Mouse (Mus musculus): Measurements from ENCODE around the gene Keap1. TPM values are rescaled to one million over a fixed set of nuclear protein-coding genes. Genes with fewer than 3 reads are reported as not detected.

The Keap1 gene
- 55.4 and 78.4 TPM in 2 replicates for polyA plus RNA-seq (2012; rRNA removed)

DNA sequence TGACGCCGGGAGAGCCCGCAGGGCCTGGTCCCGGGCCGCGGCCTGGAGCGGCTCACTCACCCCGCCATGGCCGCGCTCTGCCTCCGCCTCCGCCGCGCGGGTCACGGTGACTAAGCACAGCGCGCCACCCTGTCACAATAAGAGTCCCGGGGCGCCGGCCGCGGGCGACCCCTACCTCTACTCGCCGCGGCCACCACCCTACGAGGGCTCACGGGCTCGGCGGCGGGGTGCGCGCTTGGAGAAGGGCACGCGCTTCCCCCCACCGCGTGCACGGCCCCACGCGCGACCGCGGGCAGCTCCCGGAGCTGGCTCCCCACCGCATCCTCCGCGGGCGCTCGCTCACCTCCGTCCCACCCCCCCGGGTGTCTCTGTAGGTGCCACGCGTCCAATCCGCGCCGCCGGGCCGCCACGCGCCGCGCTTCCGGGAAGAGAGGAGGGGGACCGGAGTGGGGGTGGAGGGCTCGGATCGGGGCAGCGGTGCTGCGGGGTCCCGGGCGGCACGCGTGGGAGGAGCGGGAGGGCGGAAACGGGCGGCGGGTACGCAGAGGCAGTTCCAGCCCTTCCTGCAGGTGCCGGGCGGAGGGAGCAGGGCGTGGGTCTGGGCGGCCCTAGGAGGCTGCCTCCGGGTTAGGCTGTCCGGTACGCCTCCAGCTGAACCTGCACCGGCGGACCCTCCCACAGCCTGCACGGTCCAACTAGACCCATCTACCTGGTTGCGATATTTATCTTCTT is at the start of gene Keap1:
Keap1 (minus strand) TSS at position 629 of the 732 bp plus-strand sequence.
- no peak for TF ChIP-seq CTCF (IDR thresholded peaks at IDR 0.05; ENCODE audit: extremely low read depth, insufficient read depth, insufficient read length, insufficient replicate concordance)
- TF ChIP-seq POLR2A (IDR thresholded peaks at IDR 0.05; ENCODE audit: low read depth, low read length): peak; percentile 33
- peak within 1 kb of the TSS; percentile 82 for H3K4me3 ChIP-seq (ENCODE audit: extremely low read depth, insufficient read depth, insufficient read length)
- peaks cover 1% of the 10 kb centered on the region; the same call in 1 of the 2 replicates for H3K27me3 ChIP-seq (ENCODE audit: control insufficient read depth, insufficient read depth, low read length)
- under 1% methylated on average over 87 of the region's 90 CpGs for WGBS
- peak in 1 of 2 experiments; percentile 78 for DNase-seq (ENCODE audit: low read depth in 1 of 2, low spot score in 2 of 2)
- peaks cover under 1% of the 10 kb centered on the region; the same call in 1 of the 2 replicates for H3K36me3 ChIP-seq (ENCODE audit: control insufficient read depth, insufficient read depth, low read length)
- H3K27ac ChIP-seq (ENCODE audit: insufficient read depth, low read length): peak within 1 kb of the TSS; percentile 95
- peaks cover 15% of the 10 kb centered on the region for H3K4me1 ChIP-seq (ENCODE audit: control insufficient read depth, insufficient read depth, insufficient read length)

DNA sequence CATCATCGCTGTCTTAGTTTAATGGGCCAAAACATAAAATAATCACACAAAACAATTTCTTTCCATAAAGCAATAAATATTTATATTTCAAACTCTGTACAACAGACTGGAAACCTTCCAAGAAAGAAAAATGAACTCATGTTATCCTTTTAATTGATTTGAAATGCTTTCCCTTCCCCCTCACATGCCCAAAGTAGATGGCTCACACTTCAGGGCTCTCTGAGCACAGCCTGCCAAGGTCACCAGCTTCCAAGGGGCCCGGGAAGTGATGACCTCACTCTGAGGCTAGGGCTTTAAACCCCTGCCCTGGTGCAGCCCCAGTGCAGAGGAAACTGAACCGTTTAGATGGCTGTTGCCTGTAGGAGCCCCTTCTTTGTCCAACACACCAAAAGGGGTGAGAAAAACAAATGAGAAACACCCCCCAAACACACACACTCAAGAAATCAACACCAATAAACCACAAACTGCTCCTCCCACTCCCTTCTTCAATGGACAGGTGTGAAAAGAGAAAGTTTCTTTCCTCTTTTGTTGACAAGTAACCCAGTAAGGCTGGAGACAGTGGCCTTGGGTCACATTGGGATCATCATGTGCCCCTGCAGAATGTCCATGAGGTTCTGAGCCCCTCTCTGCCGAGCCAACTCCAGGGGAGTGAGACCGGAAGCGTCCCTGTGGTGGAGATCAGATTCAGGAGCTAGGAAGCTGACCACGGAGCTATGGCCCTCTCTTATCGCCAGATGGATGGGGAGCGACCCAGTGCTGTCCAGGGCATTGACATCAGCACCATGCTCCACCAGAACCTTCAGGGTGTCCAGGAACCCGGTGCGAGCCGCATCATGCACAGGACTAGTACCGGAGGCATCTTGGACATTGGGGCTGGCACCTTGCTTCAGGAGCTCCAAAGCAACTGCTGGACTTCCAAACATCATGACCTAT is 49.5 kb upstream of the Keap1 start:
- WGBS: 59% methylated on average over 13 of the region's 13 CpGs

DNA sequence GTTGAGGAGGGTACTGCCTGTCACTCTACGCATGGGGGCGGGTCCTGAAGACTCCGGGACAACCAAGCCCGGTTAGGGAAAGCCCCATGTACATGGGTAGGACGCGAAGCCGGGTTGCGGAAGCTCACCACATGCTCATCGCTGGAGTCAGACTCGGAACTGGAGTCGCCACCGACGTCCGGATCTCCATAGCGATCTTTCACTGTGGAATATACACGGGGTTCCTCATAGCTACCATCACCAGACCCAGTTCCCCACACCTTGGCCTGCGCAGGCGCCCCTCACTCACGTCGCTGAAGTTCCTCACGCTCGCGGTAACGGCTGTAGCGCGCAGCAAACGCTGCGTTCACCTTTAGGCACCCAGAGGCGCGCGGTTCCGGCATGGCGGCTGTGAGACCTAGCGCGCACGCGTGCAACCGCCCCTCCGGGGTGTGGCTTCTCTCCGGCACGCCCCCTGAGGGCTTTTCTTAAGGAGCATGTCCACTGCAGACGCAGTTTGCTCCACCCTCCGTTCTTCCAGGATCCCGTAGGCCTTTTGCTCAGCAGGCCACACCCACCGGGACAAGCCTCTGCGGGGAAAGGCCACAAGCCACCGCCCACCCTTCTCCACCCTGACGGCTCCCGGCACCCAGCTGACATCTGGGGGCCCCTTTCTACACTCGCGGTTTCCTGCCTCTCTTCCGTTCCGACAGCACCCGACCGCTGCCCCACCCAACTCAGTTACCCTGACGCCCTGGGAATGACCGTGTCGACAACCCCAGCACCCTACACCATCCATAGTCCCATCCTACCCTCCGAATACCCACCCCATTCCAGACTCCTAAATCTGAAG is 48.6 kb upstream of the Keap1 start, which contains the start of gene Kri1:
Kri1 (minus strand) TSS at position 399 of the 832 bp plus-strand sequence.
- WGBS: under 1% methylated on average over 59 of the region's 59 CpGs
- H3K27me3 ChIP-seq (ENCODE audit: control insufficient read depth, insufficient read depth, low read length): no peaks in the 10 kb centered on the region
- H3K36me3 ChIP-seq (ENCODE audit: control insufficient read depth, insufficient read depth, low read length): peaks cover 18% of the 10 kb centered on the region
- peak; percentile 94 to 95 for DNase-seq (ENCODE audit: low read depth in 1 of 2, low spot score in 2 of 2)
- no peak for TF ChIP-seq CTCF (IDR thresholded peaks at IDR 0.05; ENCODE audit: extremely low read depth, insufficient read depth, insufficient read length, insufficient replicate concordance)
- TF ChIP-seq POLR2A (IDR thresholded peaks at IDR 0.05; ENCODE audit: low read depth, low read length): peak; percentile 86
- H3K4me3 ChIP-seq (ENCODE audit: extremely low read depth, insufficient read depth, insufficient read length): peak within 1 kb of the TSS; percentile 90
- peaks cover 10% of the 10 kb centered on the region; the same call in 1 of the 2 replicates for H3K4me1 ChIP-seq (ENCODE audit: control insufficient read depth, insufficient read depth, insufficient read length)
- H3K27ac ChIP-seq (ENCODE audit: insufficient read depth, low read length): peak within 1 kb of the TSS; percentile 94

More for the DNA sequence above, 49.5 kb upstream of the Keap1 start:
- peak overlapping the region; percentile 90 for H3K4me3 ChIP-seq (ENCODE audit: extremely low read depth, insufficient read depth, insufficient read length)
- H3K27me3 ChIP-seq (ENCODE audit: control insufficient read depth, insufficient read depth, low read length): no peaks in the 10 kb centered on the region
- DNase-seq (ENCODE audit: low read depth in 1 of 2, low spot score in 2 of 2): peak; percentile 37 to 39
- peaks cover 15% of the 10 kb centered on the region for H3K36me3 ChIP-seq (ENCODE audit: control insufficient read depth, insufficient read depth, low read length)
- no peak for TF ChIP-seq CTCF (IDR thresholded peaks at IDR 0.05; ENCODE audit: extremely low read depth, insufficient read depth, insufficient read length, insufficient replicate concordance)
- TF ChIP-seq POLR2A (IDR thresholded peaks at IDR 0.05; ENCODE audit: low read depth, low read length): no peak
- H3K27ac ChIP-seq (ENCODE audit: insufficient read depth, low read length): peak overlapping the region; percentile 94
- peaks cover 10% of the 10 kb centered on the region; the same call in 1 of the 2 replicates for H3K4me1 ChIP-seq (ENCODE audit: control insufficient read depth, insufficient read depth, insufficient read length)

DNA sequence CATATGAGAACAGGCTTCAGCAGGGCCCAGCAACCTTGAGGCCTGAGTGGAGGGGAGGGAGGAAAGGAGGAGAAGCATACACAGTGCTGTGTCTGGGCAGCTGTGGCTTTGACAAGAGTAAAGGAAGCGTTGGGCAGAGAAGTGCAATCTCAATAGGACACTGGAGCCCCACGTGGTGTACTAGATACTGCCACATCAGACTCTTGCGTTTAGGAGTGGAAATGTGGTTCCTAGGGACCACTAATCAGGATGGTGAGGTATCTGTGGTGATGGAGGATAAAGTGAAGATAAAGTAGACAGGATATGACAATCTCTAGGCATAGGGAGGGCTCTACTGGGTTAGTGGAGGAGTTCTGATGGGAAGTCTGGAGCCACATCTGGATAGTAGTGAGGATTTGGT is 47.6 kb upstream of the Keap1 start:
- H3K36me3 ChIP-seq (ENCODE audit: control insufficient read depth, insufficient read depth, low read length): peaks cover 22% of the 10 kb centered on the region
- no peak overlapping the region; the same call in 1 of the 2 replicates for H3K4me3 ChIP-seq (ENCODE audit: extremely low read depth, insufficient read depth, insufficient read length)
- no peaks in the 10 kb centered on the region for H3K27me3 ChIP-seq (ENCODE audit: control insufficient read depth, insufficient read depth, low read length)
- no peak overlapping the region for H3K27ac ChIP-seq (ENCODE audit: insufficient read depth, low read length)
- WGBS: 5% methylated on average over 3 of the region's 3 CpGs
- DNase-seq (ENCODE audit: low read depth in 1 of 2, low spot score in 2 of 2): no peak
- H3K4me1 ChIP-seq (ENCODE audit: control insufficient read depth, insufficient read depth, insufficient read length): peaks cover 10% of the 10 kb centered on the region; the same call in 1 of the 2 replicates
- no peak for TF ChIP-seq CTCF (IDR thresholded peaks at IDR 0.05; ENCODE audit: extremely low read depth, insufficient read depth, insufficient read length, insufficient replicate concordance)
- no peak for TF ChIP-seq POLR2A (IDR thresholded peaks at IDR 0.05; ENCODE audit: low read depth, low read length)

DNA sequence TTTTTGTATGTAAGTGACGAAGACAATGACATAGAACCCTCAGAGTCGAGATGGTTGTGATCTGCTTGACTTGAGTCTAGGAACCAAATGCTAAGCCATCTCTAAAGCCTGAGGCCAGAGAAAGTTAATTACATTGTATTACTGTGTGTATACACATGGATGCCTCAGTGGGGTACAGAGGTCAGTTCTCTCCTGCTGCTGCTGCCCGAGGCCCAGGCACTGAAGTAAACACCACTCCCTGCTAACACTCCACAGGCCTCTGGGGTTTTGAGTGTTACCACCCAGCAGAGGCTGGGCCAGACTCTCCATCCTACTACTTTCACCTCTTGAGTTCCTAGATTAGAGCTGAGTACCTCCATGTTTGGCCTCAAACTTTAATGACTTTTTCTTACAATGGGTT is 44.8 kb upstream of the Keap1 start:
- no peaks in the 10 kb centered on the region for H3K27me3 ChIP-seq (ENCODE audit: control insufficient read depth, insufficient read depth, low read length)
- no peak overlapping the region for H3K4me3 ChIP-seq (ENCODE audit: extremely low read depth, insufficient read depth, insufficient read length)
- H3K36me3 ChIP-seq (ENCODE audit: control insufficient read depth, insufficient read depth, low read length): peaks cover 45% of the 10 kb centered on the region
- 93% methylated on average over 3 of the region's 3 CpGs for WGBS
- H3K27ac ChIP-seq (ENCODE audit: insufficient read depth, low read length): no peak overlapping the region
- H3K4me1 ChIP-seq (ENCODE audit: control insufficient read depth, insufficient read depth, insufficient read length): peaks cover 8% of the 10 kb centered on the region; the same call in 1 of the 2 replicates
- DNase-seq (ENCODE audit: low read depth in 1 of 2, low spot score in 2 of 2): no peak
- TF ChIP-seq CTCF (IDR thresholded peaks at IDR 0.05; ENCODE audit: extremely low read depth, insufficient read depth, insufficient read length, insufficient replicate concordance) (no peak), POLR2A (IDR thresholded peaks at IDR 0.05; ENCODE audit: low read depth, low read length) (no peak)

DNA sequence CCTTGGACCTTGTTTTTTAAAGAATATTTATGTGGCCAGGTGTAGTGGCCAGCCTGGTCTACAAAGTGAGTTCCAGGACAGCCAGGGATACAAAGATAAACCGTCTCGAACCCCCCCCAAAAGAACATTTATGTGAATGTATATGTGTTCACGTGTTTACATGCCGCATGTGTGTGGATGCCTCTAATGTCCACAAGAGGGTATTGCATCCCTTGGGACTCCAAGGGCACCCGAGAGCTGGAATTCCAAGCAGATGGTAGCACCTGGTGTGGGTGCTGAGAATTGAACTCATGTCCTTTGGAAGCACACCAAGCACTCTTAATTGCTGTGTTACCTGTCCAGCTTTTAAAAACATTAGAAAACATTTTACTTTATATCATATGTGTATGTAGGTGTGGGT is 44.4 kb upstream of the Keap1 start:
- Histone ChIP-seq H3K27me3 (ENCODE audit: control insufficient read depth, insufficient read depth, low read length) (no peaks in the 10 kb centered on the region), H3K4me3 (ENCODE audit: extremely low read depth, insufficient read depth, insufficient read length) (no peak overlapping the region), H3K36me3 (ENCODE audit: control insufficient read depth, insufficient read depth, low read length) (peaks cover 46% of the 10 kb centered on the region), H3K4me1 (ENCODE audit: control insufficient read depth, insufficient read depth, insufficient read length) (peaks cover 5% of the 10 kb centered on the region; the same call in 1 of the 2 replicates), H3K27ac (ENCODE audit: insufficient read depth, low read length) (no peak overlapping the region)
- TF ChIP-seq POLR2A (IDR thresholded peaks at IDR 0.05; ENCODE audit: low read depth, low read length): no peak
- TF ChIP-seq CTCF (IDR thresholded peaks at IDR 0.05; ENCODE audit: extremely low read depth, insufficient read depth, insufficient read length, insufficient replicate concordance): no peak
- 94% methylated on average over 5 of the region's 5 CpGs for WGBS
- no peak for DNase-seq (ENCODE audit: low read depth in 1 of 2, low spot score in 2 of 2)
